Mouse (Mus musculus): ENCODE data around the gene Gabre. TPM values are rescaled to one million over a fixed set of nuclear protein-coding genes. Genes with fewer than 3 reads are reported as not detected.

Gene Gabre
- total RNA-seq (2017): not detected in 2 replicates

DNA sequence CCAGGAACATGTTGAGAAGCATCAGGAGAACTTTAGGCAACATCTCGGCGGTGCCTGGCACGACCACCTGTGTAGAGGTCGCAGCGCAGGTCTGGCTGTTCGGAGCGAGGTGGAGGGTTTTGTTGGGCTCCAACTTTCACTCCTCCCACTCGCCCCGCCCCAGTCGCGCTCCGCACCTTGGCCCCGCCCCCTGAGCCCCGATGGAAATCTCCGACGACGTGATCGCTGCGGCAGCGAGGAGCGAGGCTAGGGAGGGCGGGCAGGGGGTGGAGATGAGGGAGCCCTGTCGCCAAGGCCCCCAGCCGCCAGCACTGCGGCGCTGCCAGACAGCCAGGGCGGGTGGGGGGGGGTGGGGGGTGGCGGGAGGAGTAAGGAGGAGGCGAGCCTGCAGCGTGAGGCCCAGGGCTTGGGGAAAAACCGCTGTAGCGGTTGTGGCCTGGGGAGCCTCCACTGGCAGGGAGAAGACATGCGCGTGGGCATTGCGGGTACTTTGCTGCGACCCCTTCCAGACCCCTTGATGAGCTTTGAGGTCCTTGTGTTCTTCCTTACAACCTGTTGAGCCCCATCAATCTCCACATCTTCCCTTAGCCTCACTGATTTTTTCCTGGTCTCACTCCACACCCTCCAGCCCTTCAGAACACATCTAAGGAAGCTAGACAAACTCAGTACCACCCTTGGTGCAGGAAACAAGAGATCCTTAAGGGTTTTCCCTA, at the start of gene Gabre:
TSS of gene Gabre (minus strand) at position 145 of the 713 bp plus-strand sequence.
- no peak for ATAC-seq (ENCODE audit: extremely low read depth, insufficient number of reproducible peaks, low FRiP score, poor library complexity, severe bottlenecking)

DNA sequence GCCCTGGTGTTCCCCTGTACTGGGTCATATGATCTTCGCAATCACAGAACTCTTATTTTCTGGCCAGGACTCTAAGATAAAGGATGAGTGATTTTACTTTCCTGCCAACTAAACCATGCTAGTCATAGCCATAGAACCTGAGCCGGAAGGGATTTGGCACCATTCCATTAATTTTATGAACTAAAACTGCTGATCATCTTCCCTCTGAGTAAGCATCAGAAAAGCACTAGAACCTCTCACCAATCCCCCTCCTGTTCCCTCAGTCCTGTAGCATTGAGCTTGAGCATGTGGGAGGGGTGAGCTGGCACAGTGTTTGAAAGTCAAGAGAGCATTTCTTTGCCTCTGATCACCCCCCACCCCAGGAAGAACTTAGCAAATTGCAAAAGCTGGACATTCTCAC, 23.2 kb upstream of the Gabre start:
- ATAC-seq (ENCODE audit: extremely low read depth, insufficient number of reproducible peaks, low FRiP score, poor library complexity, severe bottlenecking): no peak

DNA sequence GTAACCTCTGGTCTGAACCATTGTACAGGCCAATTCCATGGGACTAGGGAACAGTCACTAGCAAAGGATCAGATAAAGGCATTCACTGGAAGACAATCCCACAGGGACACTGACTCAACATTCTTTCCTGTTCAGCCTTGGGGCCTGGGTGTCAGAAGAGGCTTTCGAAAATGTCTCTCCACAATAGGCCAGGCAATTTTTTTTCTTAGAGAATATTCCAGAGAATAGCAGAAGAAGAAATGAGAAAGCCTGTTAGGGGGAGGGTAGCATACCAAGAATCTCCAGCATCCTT, 715 bp upstream of the Gabre start:
- ATAC-seq (ENCODE audit: extremely low read depth, insufficient number of reproducible peaks, low FRiP score, poor library complexity, severe bottlenecking): no peak

- ATAC-seq (ENCODE audit: extremely low read depth, insufficient number of reproducible peaks, low FRiP score, poor library complexity, severe bottlenecking): no peak
Observed at GRCm38 (mm10) chrX:72273966-72274658, 491 bp downstream of the Gabre start.

DNA sequence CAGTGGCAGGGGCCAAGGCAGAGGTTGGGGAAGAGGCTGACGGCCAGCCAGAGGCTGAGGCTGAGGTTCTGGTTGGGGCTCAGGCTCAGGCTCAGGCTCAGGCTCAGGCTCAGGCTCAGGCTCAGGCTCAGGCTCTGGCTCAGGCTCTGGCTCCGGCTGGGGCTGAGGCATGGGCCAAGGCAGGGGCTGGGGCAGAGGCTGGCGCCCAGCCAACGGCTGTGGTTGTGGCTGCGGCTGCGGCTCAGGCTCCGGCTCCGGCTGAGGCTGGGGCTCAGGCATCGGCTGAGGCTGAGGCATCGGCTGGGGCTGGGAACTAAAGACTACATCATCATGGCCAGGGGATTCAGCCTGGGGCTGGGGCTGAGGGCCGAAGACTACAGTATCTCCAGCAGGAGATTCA, 4.0 kb downstream of the Gabre start:
- no peak for ATAC-seq (ENCODE audit: extremely low read depth, insufficient number of reproducible peaks, low FRiP score, poor library complexity, severe bottlenecking)

DNA sequence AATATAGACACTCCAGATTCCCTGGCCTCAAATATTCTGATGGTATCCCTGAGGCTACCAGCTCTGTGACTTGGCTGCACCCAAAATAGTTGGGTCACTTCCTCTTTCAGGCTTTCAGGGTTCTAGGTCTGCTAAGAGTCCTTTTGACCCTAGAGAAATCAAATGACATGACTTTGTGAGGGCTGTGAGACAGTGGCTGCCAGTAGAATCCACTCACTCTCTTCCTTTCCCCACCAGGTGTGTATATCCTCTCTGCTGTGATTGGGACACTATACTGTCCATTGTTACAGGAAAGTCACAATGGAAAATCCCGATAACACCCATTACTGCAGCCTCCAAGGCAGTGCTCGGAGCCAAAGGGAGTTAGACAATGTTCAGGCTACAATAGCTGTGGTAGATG, 52.9 kb downstream of the Gabre start, which contains the start of gene Magea4:
TSS of gene Magea4 (plus strand) at position 301 of the 400 bp plus-strand sequence.
- no peak for ATAC-seq (ENCODE audit: extremely low read depth, insufficient number of reproducible peaks, low FRiP score, poor library complexity, severe bottlenecking)

Other genes starting within 250 kb of the Gabre start
- not detected in 2 replicates for gene Magea4, start 52.8 kb downstream of the Gabre start, total RNA-seq (2017)
- not detected in 2 replicates for gene Magea10, start 112.1 kb upstream of the Gabre start, total RNA-seq (2017)